Mouse (Mus musculus) neural tube, embryonic 15.5 days (tissue): Measurements from ENCODE around the gene Tigit. TPM values are rescaled to one million over a fixed set of nuclear protein-coding genes. Genes with fewer than 3 reads are reported as not detected.

ENCODE experiments used
- ATAC-seq: fragments of 200-750 bp; cut with Nextera tagmentation; 2 replicates; pipeline ENCODE4 v1.8.0; 2017; ENCODE audit warnings: mild to moderate bottlenecking, moderate TSS enrichment, moderate library complexity; ENCODE audit not compliant: low FRiP score
- H3K27ac ChIP-seq: fragments of 300-500 bp; sonication (generic); replicated peaks from 2 replicates; pipeline ENCODE4 v1.5.1; 2015; ENCODE audit warnings: mild to moderate bottlenecking, inconsistent platforms
- H3K27me3 ChIP-seq: fragments of 300-500 bp; sonication (generic); replicated peaks from 2 replicates; pipeline ENCODE4 v1.6.1; 2015; ENCODE audit warnings: inconsistent platforms
- H3K36me3 ChIP-seq: fragments of 300-500 bp; sonication (generic); 2 replicates; pipeline ENCODE4 v1.6.1; 2015; ENCODE audit warnings: inconsistent platforms
- H3K4me1 ChIP-seq: fragments of 300-500 bp; sonication (generic); 2 replicates; pipeline ENCODE4 v1.6.1; 2015; ENCODE audit warnings: inconsistent platforms
- H3K4me2 ChIP-seq: fragments of 300-500 bp; sonication (generic); 2 replicates; pipeline ENCODE4 v1.6.1; 2015; ENCODE audit warnings: inconsistent platforms, mild to moderate bottlenecking, moderate library complexity
- H3K4me3 ChIP-seq: fragments of 300-500 bp; sonication (generic); replicated peaks from 2 replicates; pipeline ENCODE4 v1.5.1; 2015; ENCODE audit warnings: mild to moderate bottlenecking, inconsistent platforms
- H3K9ac ChIP-seq: fragments of 300-500 bp; sonication (generic); replicated peaks from 2 replicates; pipeline ENCODE4 v1.6.1; 2015; ENCODE audit warnings: mild to moderate bottlenecking, inconsistent platforms
- H3K9me3 ChIP-seq: fragments of 300-500 bp; sonication (generic); replicated peaks from 2 replicates; pipeline ENCODE4 v1.6.1; 2016; ENCODE audit warnings: inconsistent platforms
- WGBS: fragments of 180-500 bp; shearing (Covaris S2); methylation state at CpG from one replicate; pipeline ENCODE4 v1.1.7; 2015; ENCODE audit warnings: mixed read lengths; 5-methylcytosine and 5-hydroxymethylcytosine counted together
- microRNA counts: library from miRNA; unstranded; fragments of <30 nt; microRNA quantifications from one replicate; lab custom pipeline; 2016
- microRNA-seq: library from miRNA; unstranded; fragments of <30 nt; microRNA quantifications from one replicate; pipeline ENCODE4, GENCODE M21; 2017
- polyA plus RNA-seq: library from polyadenylated mRNA; unstranded; fragments of >200 nt; fragmentation: Nextera tagmentation; extraction: Ambion mirVana; gene quantifications from 2 replicates; pipeline ENCODE4 v1.2.1, GENCODE M21; 2015

Gene Tigit
- polyA plus RNA-seq, 1 experiment from 2014 or later = not detected

GRCm38 (mm10) chr16:43616348-43616747 is 47.6 kb downstream of the Tigit start:
- no peak overlapping the region for H3K9ac ChIP-seq
- H3K36me3 ChIP-seq = peaks cover 12% of the 10 kb centered on the region; the same call in 1 of the 2 replicates
- no peaks in the 10 kb centered on the region for H3K27me3 ChIP-seq
- H3K4me3 ChIP-seq = no peak overlapping the region
- no peaks in the 10 kb centered on the region for H3K9me3 ChIP-seq
- no peak overlapping the region for H3K27ac ChIP-seq
- WGBS = 68% methylated on average over 4 of the region's 4 CpGs
- no peak overlapping the region for H3K4me2 ChIP-seq
- H3K4me1 ChIP-seq = no peaks in the 10 kb centered on the region
- ATAC-seq = no peak

GRCm38 (mm10) chr16:43610375-43610774 is 53.6 kb downstream of the Tigit start:
- Histone ChIP-seq H3K4me3 (no peak overlapping the region), H3K9ac (no peak overlapping the region), H3K27ac (no peak overlapping the region), H3K4me2 (no peak overlapping the region), H3K9me3 (no peaks in the 10 kb centered on the region), H3K4me1 (no peaks in the 10 kb centered on the region), H3K27me3 (no peaks in the 10 kb centered on the region), H3K36me3 (peaks cover 38% of the 10 kb centered on the region)
- WGBS = 93% methylated on average over 10 of the region's 10 CpGs
- no peak for ATAC-seq

GRCm38 (mm10) chr16:43608066-43608465 is 55.9 kb downstream of the Tigit start:
- H3K27me3 ChIP-seq = no peaks in the 10 kb centered on the region
- H3K27ac ChIP-seq = no peak overlapping the region
- H3K4me3 ChIP-seq = no peak overlapping the region
- no peak for ATAC-seq
- peaks cover 38% of the 10 kb centered on the region for H3K36me3 ChIP-seq
- peaks cover 8% of the 10 kb centered on the region for H3K4me1 ChIP-seq
- no peak overlapping the region for H3K4me2 ChIP-seq
- H3K9me3 ChIP-seq = no peaks in the 10 kb centered on the region
- H3K9ac ChIP-seq = no peak overlapping the region

- Histone ChIP-seq H3K9ac (no peak overlapping the region), H3K4me1 (peaks cover 8% of the 10 kb centered on the region), H3K9me3 (no peaks in the 10 kb centered on the region), H3K4me3 (no peak overlapping the region), H3K27me3 (no peaks in the 10 kb centered on the region), H3K4me2 (no peak overlapping the region), H3K36me3 (peaks cover 32% of the 10 kb centered on the region), H3K27ac (no peak overlapping the region)
- ATAC-seq = no peak
Observed at GRCm38 (mm10) chr16:43607086-43607485, 56.9 kb downstream of the Tigit start.

GRCm38 (mm10) chr16:43604399-43605013 is 59.4 kb downstream of the Tigit start:
- H3K27ac ChIP-seq = peak overlapping the region; percentile 60; the same call in 1 of the 2 replicates
- no peak overlapping the region for H3K4me2 ChIP-seq
- H3K9me3 ChIP-seq = no peaks in the 10 kb centered on the region
- H3K27me3 ChIP-seq = no peaks in the 10 kb centered on the region
- H3K9ac ChIP-seq = no peak overlapping the region
- H3K4me3 ChIP-seq = no peak overlapping the region
- peaks cover 19% of the 10 kb centered on the region for H3K36me3 ChIP-seq
- no peak for ATAC-seq
- WGBS = 20% methylated on average over 4 of the region's 4 CpGs
- peaks cover 8% of the 10 kb centered on the region for H3K4me1 ChIP-seq

- peak overlapping the region; percentile 28; the same call in 1 of the 2 replicates for H3K4me2 ChIP-seq
- H3K9me3 ChIP-seq = no peaks in the 10 kb centered on the region
- no peaks in the 10 kb centered on the region for H3K27me3 ChIP-seq
- peak overlapping the region; percentile 73 for H3K27ac ChIP-seq
- H3K9ac ChIP-seq = no peak overlapping the region
- 3% methylated on average over 9 of the region's 9 CpGs for WGBS
- H3K36me3 ChIP-seq = peaks cover 13% of the 10 kb centered on the region
- H3K4me1 ChIP-seq = peaks cover 8% of the 10 kb centered on the region
- ATAC-seq = peak; percentile 31; the same call in 1 of the 2 replicates
- no peak overlapping the region for H3K4me3 ChIP-seq
Observed at GRCm38 (mm10) chr16:43603591-43604141, 60.3 kb downstream of the Tigit start.

GRCm38 (mm10) chr16:43602573-43602972 is 61.4 kb downstream of the Tigit start:
- no peak overlapping the region for H3K9ac ChIP-seq
- peaks cover 7% of the 10 kb centered on the region for H3K36me3 ChIP-seq
- no peak overlapping the region for H3K4me2 ChIP-seq
- H3K27ac ChIP-seq = no peak overlapping the region
- H3K4me3 ChIP-seq = no peak overlapping the region
- H3K9me3 ChIP-seq = no peaks in the 10 kb centered on the region
- WGBS = 82% methylated on average over 4 of the region's 4 CpGs
- ATAC-seq = no peak
- H3K4me1 ChIP-seq = peaks cover 8% of the 10 kb centered on the region
- no peaks in the 10 kb centered on the region for H3K27me3 ChIP-seq

GRCm38 (mm10) chr16:43599707-43600106 is 64.2 kb downstream of the Tigit start:
- Histone ChIP-seq H3K27me3 (no peaks in the 10 kb centered on the region), H3K9me3 (no peaks in the 10 kb centered on the region), H3K4me2 (no peak overlapping the region), H3K9ac (no peak overlapping the region), H3K4me3 (no peak overlapping the region), H3K4me1 (peaks cover 8% of the 10 kb centered on the region), H3K27ac (no peak overlapping the region), H3K36me3 (no peaks in the 10 kb centered on the region)
- WGBS = 80% methylated on average over 2 of the region's 2 CpGs
- ATAC-seq = no peak

MicroRNAs within 50 kb of the gene (microRNA counts, 519-probe panel; counts per million panel counts)
- not detected for microRNA mmu-miR-568 (lab: Ali Mortazavi, UCI)

Small RNA genes within 50 kb of the gene (microRNA-seq; reads per million reads assigned to microRNA genes)
- not detected for gene Mir568

Other genes with a start within 250 kb of the Tigit start
- not detected in 2 replicates for gene Drd3, start 89.9 kb upstream of the Tigit start, polyA plus RNA-seq
- gene Ccdc191, start 225.7 kb upstream of the Tigit start, polyA plus RNA-seq = 6.6 and 7.2 TPM in 2 replicates